Mouse (Mus musculus): ENCODE data around the gene Tesk2. TPM values are rescaled to one million over a fixed set of nuclear protein-coding genes. Genes with fewer than 3 reads are reported as not detected.

Gene Tesk2
- polyA plus RNA-seq, 1 experiment from 2014 or later, result 3.0 TPM

GRCm38 (mm10) chr4:116689309-116689876 lies 31.4 kb upstream of the Tesk2 start:
- no peak overlapping the region for H3K4me2 ChIP-seq
- H3K9me3 ChIP-seq, result no peaks in the 10 kb centered on the region
- H3K4me3 ChIP-seq, result no peak overlapping the region
- peaks cover 72% of the 10 kb centered on the region for H3K36me3 ChIP-seq
- no peak for ATAC-seq (ENCODE audit: extremely low read depth, insufficient number of reproducible peaks, low FRiP score, low TSS enrichment)
- H3K9ac ChIP-seq, result 0 out of 2 replicates have a peak overlapping the region, but pooled peaks have one; percentile 11
- peaks cover 31% of the 10 kb centered on the region for H3K4me1 ChIP-seq
- H3K27ac ChIP-seq (replicated peaks), result no peak overlapping the region
- WGBS, result 90% methylated on average over 4 of the region's 4 CpGs
- no peaks in the 10 kb centered on the region for H3K27me3 ChIP-seq (replicated peaks)

DNA sequence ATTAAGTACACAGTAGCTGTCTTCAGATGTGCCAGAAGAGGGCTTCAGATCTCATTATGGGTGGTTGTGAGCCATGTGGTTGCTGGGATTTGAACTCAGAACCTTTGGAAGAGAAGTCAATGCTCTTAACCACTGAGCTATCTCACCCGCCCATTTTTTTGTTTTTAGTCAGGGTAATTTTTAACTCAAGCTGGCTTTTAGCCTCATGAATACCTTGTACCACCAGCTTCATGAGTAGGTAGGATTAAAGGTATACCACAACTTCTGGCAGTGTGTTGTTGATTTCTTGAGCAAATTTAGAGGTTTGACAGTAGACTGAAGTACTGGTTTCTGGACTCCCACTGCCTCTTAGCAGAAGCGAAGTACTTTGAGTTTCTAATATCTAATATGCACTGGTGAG lies 28.6 kb upstream of the Tesk2 start:
- Histone ChIP-seq H3K4me3 (no peak overlapping the region), H3K27ac (replicated peaks) (no peak overlapping the region), H3K4me1 (peaks cover 16% of the 10 kb centered on the region), H3K27me3 (replicated peaks) (no peaks in the 10 kb centered on the region), H3K36me3 (peaks cover 98% of the 10 kb centered on the region), H3K9ac (no peak overlapping the region), H3K9me3 (no peaks in the 10 kb centered on the region), H3K4me2 (no peak overlapping the region)
- WGBS, result 84% methylated on average over 2 of the region's 2 CpGs
- ATAC-seq (ENCODE audit: extremely low read depth, insufficient number of reproducible peaks, low FRiP score, low TSS enrichment), result no peak

- ATAC-seq (ENCODE audit: extremely low read depth, insufficient number of reproducible peaks, low FRiP score, low TSS enrichment), result no peak
- Histone ChIP-seq H3K27me3 (replicated peaks) (no peaks in the 10 kb centered on the region), H3K9ac (no peak overlapping the region), H3K4me1 (peaks cover 13% of the 10 kb centered on the region), H3K4me3 (no peak overlapping the region), H3K4me2 (no peak overlapping the region), H3K27ac (replicated peaks) (no peak overlapping the region), H3K36me3 (peaks cover 98% of the 10 kb centered on the region), H3K9me3 (no peaks in the 10 kb centered on the region)
- WGBS, result 84% methylated on average over 2 of the region's 2 CpGs
Observed at GRCm38 (mm10) chr4:116693785-116694184, 27.0 kb upstream of the Tesk2 start.

GRCm38 (mm10) chr4:116698693-116699342 lies 21.9 kb upstream of the Tesk2 start:
- 19% methylated on average over 2 of the region's 2 CpGs for WGBS
- ATAC-seq (ENCODE audit: extremely low read depth, insufficient number of reproducible peaks, low FRiP score, low TSS enrichment), result no peak
- Histone ChIP-seq H3K27ac (replicated peaks) (0 out of 2 replicates have a peak overlapping the region, but pooled peaks have one; percentile 39), H3K36me3 (peaks cover 92% of the 10 kb centered on the region), H3K9me3 (no peaks in the 10 kb centered on the region), H3K4me3 (no peak overlapping the region), H3K4me1 (peaks cover 14% of the 10 kb centered on the region), H3K9ac (0 out of 2 replicates have a peak overlapping the region, but pooled peaks have one; percentile 28), H3K4me2 (no peak overlapping the region), H3K27me3 (replicated peaks) (no peaks in the 10 kb centered on the region)

DNA sequence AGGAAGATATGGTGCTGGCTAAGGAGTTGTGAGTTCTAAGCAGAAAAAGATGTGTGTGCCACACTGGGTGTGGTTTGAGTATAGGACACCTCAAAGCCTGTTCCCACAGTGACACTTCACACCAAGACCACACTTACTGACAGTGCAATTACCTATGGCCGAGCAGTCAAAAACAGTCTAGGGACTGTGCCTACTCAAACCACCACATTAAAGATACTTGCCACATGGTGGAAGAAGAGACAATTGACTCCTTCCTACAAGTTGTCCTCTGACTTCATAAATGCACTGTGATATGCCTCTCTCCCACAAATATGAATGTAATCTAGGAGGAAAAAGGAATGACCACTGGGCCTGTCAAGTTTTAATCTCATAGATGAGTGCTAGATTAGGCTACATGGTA lies 19.8 kb upstream of the Tesk2 start:
- H3K27ac ChIP-seq (replicated peaks), result no peak overlapping the region
- no peak overlapping the region for H3K4me3 ChIP-seq
- H3K4me1 ChIP-seq, result peaks cover 14% of the 10 kb centered on the region
- H3K36me3 ChIP-seq, result peaks cover 83% of the 10 kb centered on the region
- no peak overlapping the region for H3K9ac ChIP-seq
- WGBS, result 89% methylated on average over 1 of the region's 1 CpGs
- H3K27me3 ChIP-seq (replicated peaks), result no peaks in the 10 kb centered on the region
- no peaks in the 10 kb centered on the region for H3K9me3 ChIP-seq
- no peak for ATAC-seq (ENCODE audit: extremely low read depth, insufficient number of reproducible peaks, low FRiP score, low TSS enrichment)
- no peak overlapping the region for H3K4me2 ChIP-seq

- 36% methylated on average over 6 of the region's 6 CpGs for WGBS
- no peak for ATAC-seq (ENCODE audit: extremely low read depth, insufficient number of reproducible peaks, low FRiP score, low TSS enrichment)
Observed at GRCm38 (mm10) chr4:116703804-116704203, 16.9 kb upstream of the Tesk2 start.

GRCm38 (mm10) chr4:116707666-116708065 lies 13.1 kb upstream of the Tesk2 start:
- Histone ChIP-seq H3K4me1 (peaks cover 16% of the 10 kb centered on the region), H3K9ac (peak overlapping the region; percentile 85), H3K9me3 (no peaks in the 10 kb centered on the region), H3K27ac (replicated peaks) (peak overlapping the region; percentile 53), H3K36me3 (peaks cover 26% of the 10 kb centered on the region), H3K4me3 (peak overlapping the region; percentile 63), H3K27me3 (replicated peaks) (no peaks in the 10 kb centered on the region), H3K4me2 (peak overlapping the region; percentile 87)
- no peak for ATAC-seq (ENCODE audit: extremely low read depth, insufficient number of reproducible peaks, low FRiP score, low TSS enrichment)
- WGBS, result 12% methylated on average over 9 of the region's 9 CpGs

More at GRCm38 (mm10) chr4:116703804-116704203, 16.9 kb upstream of the Tesk2 start:
- Histone ChIP-seq H3K36me3 (peaks cover 56% of the 10 kb centered on the region), H3K27me3 (replicated peaks) (no peaks in the 10 kb centered on the region), H3K9ac (no peak overlapping the region), H3K27ac (replicated peaks) (no peak overlapping the region), H3K4me2 (no peak overlapping the region), H3K9me3 (no peaks in the 10 kb centered on the region), H3K4me3 (no peak overlapping the region), H3K4me1 (peaks cover 11% of the 10 kb centered on the region)

GRCm38 (mm10) chr4:116708201-116708764 lies 12.5 kb upstream of the Tesk2 start, which contains the start of the genes Mmachc and Ccdc163:
Gene Mmachc, minus strand, starts transcription at chr4:116708406.
Gene Ccdc163, plus strand, starts transcription at chr4:116708509.
- WGBS, result under 1% methylated on average over 29 of the region's 29 CpGs

DNA sequence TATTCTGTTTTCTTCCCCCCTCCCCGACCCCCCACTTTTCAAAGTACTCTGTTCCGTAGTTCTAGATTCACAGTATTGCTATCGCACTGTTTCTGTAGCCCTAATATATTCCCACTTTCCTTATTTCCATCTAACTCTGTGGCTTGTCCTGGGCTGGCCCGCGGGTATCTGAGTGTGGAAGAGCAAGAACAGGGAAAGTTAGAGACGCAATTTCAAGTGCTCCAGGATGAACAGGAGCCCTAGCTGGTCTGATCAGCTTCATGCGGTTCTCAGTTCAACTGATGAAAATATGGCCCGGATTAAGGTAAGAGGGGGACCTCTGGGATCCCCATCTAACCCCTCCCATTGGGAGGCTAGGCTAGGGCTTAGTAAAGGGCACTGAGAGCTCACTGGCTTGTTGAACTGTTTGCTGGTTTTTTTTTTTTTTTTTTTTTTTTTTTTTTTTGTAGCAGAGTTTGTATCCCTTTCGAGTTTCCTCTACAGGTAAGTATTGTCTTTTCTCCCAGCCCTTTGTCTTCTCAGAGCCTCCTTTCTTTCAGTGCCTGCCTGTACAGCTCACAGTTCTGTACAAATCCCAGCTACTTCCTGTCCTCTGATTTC lies 11.9 kb upstream of the Tesk2 start:
- Histone ChIP-seq H3K9me3 (no peaks in the 10 kb centered on the region), H3K4me3 (peak overlapping the region; percentile 63), H3K9ac (peak overlapping the region; percentile 82), H3K4me1 (peaks cover 16% of the 10 kb centered on the region), H3K36me3 (peaks cover 14% of the 10 kb centered on the region), H3K27ac (replicated peaks) (no peak overlapping the region), H3K4me2 (peak overlapping the region; percentile 87), H3K27me3 (replicated peaks) (no peaks in the 10 kb centered on the region)
- no peak for ATAC-seq (ENCODE audit: extremely low read depth, insufficient number of reproducible peaks, low FRiP score, low TSS enrichment)
- 5% methylated on average over 9 of the region's 9 CpGs for WGBS

More at GRCm38 (mm10) chr4:116708201-116708764, 12.5 kb upstream of the Tesk2 start, which contains the start of the genes Mmachc and Ccdc163:
- H3K4me2 ChIP-seq, result peak within 1 kb of the TSS; percentile 87
- peak within 1 kb of the TSS; percentile 85 for H3K9ac ChIP-seq
- no peaks in the 10 kb centered on the region for H3K27me3 ChIP-seq (replicated peaks)
- H3K36me3 ChIP-seq, result peaks cover 20% of the 10 kb centered on the region
- ATAC-seq (ENCODE audit: extremely low read depth, insufficient number of reproducible peaks, low FRiP score, low TSS enrichment), result peak; percentile 95
- peak within 1 kb of the TSS; percentile 53 for H3K27ac ChIP-seq (replicated peaks)
- H3K9me3 ChIP-seq, result no peaks in the 10 kb centered on the region
- H3K4me1 ChIP-seq, result peaks cover 16% of the 10 kb centered on the region
- H3K4me3 ChIP-seq, result peak within 1 kb of the TSS; percentile 63

DNA sequence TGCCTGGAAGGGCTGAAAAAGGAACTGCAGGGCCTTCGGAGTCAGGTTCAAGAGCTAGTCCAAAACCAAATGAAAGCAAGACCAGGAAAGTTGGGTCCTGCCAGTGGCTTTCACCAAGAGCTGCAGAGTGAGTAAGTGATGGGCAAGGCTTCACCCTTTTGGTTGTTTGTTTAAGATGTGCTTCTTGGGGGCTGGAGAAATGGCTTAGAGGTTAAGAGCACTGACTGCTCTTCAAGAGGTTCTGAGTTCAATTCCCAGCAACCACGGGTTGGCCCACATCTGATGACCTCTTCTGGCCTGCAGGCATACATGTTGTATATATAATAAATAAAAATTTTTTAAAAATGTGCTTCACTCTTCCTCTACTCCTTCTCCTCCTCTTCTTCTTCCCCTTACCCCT lies 10.6 kb upstream of the Tesk2 start:
- H3K4me1 ChIP-seq, result peaks cover 16% of the 10 kb centered on the region
- H3K4me2 ChIP-seq, result no peak overlapping the region
- no peak overlapping the region for H3K27ac ChIP-seq (replicated peaks)
- no peaks in the 10 kb centered on the region for H3K27me3 ChIP-seq (replicated peaks)
- ATAC-seq (ENCODE audit: extremely low read depth, insufficient number of reproducible peaks, low FRiP score, low TSS enrichment), result no peak
- H3K9me3 ChIP-seq, result no peaks in the 10 kb centered on the region
- no peak overlapping the region for H3K4me3 ChIP-seq
- 87% methylated on average over 2 of the region's 2 CpGs for WGBS
- no peak overlapping the region for H3K9ac ChIP-seq
- peaks cover 8% of the 10 kb centered on the region for H3K36me3 ChIP-seq

DNA sequence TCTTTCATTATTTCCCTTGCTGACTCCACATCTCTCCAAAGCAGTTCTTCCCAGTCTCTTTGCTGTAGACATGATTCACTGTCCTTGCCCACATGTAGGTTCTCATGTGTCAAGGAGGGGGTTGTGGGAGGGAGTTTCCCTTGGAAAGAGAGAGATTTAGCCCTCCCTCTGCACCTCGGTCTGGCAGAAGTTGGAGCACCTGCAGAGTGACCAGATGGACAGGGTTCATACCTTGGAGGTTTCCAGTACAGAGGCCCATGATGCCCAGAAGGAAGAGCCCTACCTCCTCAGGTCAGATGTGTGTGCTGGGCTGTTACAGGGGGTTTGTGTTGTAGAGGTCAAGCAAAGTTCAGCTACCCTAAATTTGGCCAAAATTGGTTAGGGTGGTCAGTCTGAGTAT lies 8.2 kb upstream of the Tesk2 start:
- Histone ChIP-seq H3K27me3 (replicated peaks) (no peaks in the 10 kb centered on the region), H3K4me3 (no peak overlapping the region), H3K27ac (replicated peaks) (no peak overlapping the region), H3K9me3 (no peaks in the 10 kb centered on the region), H3K9ac (no peak overlapping the region), H3K4me2 (no peak overlapping the region), H3K4me1 (peaks cover 11% of the 10 kb centered on the region), H3K36me3 (peaks cover 18% of the 10 kb centered on the region)
- 71% methylated on average over 1 of the region's 1 CpGs for WGBS
- no peak for ATAC-seq (ENCODE audit: extremely low read depth, insufficient number of reproducible peaks, low FRiP score, low TSS enrichment)
